Mouse (Mus musculus) liver, adult 2 months (tissue): ENCODE data around the gene Iqca. TPM values are rescaled to one million over a fixed set of nuclear protein-coding genes. Genes with fewer than 3 reads are reported as not detected.

ENCODE experiments used
- DNase-seq: peaks from one replicate; pipeline ENCODE4 v3.0.0-alpha.2; 2011; ENCODE audit warnings: low read depth, low spot score; ENCODE audit errors: extremely low read depth
- H3K27ac ChIP-seq: fragments of 200-500 bp; replicated peaks from 2 replicates; pipeline ENCODE4 v1.5.1; 2012; ENCODE audit warnings: low read depth, mild to moderate bottlenecking, control low read depth, inconsistent platforms, low read length; ENCODE audit not compliant: insufficient read depth
- H3K27me3 ChIP-seq: fragments of 200-500 bp; 2 replicates; pipeline ENCODE4 v1.6.1; 2012; ENCODE audit warnings: mild to moderate bottlenecking, moderate library complexity, low read length, inconsistent platforms; ENCODE audit not compliant: control insufficient read depth, insufficient read depth
- H3K36me3 ChIP-seq: fragments of 200-500 bp; 2 replicates; pipeline ENCODE4 v1.6.1; 2012; ENCODE audit warnings: low read length, inconsistent platforms; ENCODE audit not compliant: control insufficient read depth, insufficient read depth
- H3K4me1 ChIP-seq: fragments of 200-500 bp; 2 replicates; pipeline ENCODE4 v1.6.1; 2011; ENCODE audit warnings: low read length; ENCODE audit not compliant: control insufficient read depth, insufficient read depth
- H3K4me3 ChIP-seq: fragments of 200-500 bp; 2 replicates; pipeline ENCODE4 v1.5.1; 2011; ENCODE audit warnings: low read depth, mild to moderate bottlenecking, control low read depth, low read length, moderate library complexity; ENCODE audit not compliant: insufficient read depth
- H3K79me2 ChIP-seq: fragments of 200-500 bp; 2 replicates; pipeline ENCODE4 v1.6.1; 2012; ENCODE audit warnings: inconsistent platforms, mild to moderate bottlenecking, low read length, moderate library complexity; ENCODE audit not compliant: control insufficient read depth, insufficient read depth
- H3K9ac ChIP-seq: fragments of 200-500 bp; 2 replicates; pipeline ENCODE4 v1.6.1; 2012; ENCODE audit warnings: low read depth, mild to moderate bottlenecking, control low read depth, inconsistent platforms, low read length
- CTCF ChIP-seq: fragments of 200-500 bp; IDR thresholded peaks from 2 replicates; pipeline ENCODE4 v1.5.1; 2011; ENCODE audit warnings: low read depth, low read length, control low read depth
- POLR2A ChIP-seq: fragments of 200-500 bp; IDR thresholded peaks from 2 replicates; pipeline ENCODE4 v1.6.1; 2011; ENCODE audit warnings: low read length, control low read depth; ENCODE audit not compliant: insufficient read depth; ENCODE audit errors: extremely low read depth
- WGBS: fragments of 180-500 bp; shearing (Covaris S2); methylation state at CpG from one replicate; pipeline ENCODE4 v1.1.7; 2018; 5-methylcytosine and 5-hydroxymethylcytosine counted together
- polyA plus RNA-seq: library from polyadenylated mRNA; depleted of rRNA; stranded (reverse); fragments of >200 nt; gene quantifications from 2 replicates; pipeline ENCODE4 v1.2.3, GENCODE M21; 2012
- total RNA-seq: library from RNA; depleted of rRNA; stranded (reverse); fragments of >200 nt; gene quantifications from 2 replicates; pipeline ENCODE4 v1.2.3, GENCODE M21; 2014

Gene Iqca
- total and polyA plus RNA-seq, 2 experiments = not detected

GRCm38 (mm10) chr1:90114586-90114985 lies 38.6 kb downstream of the Iqca start:
- 90% methylated on average over 5 of the region's 5 CpGs for WGBS
- Histone ChIP-seq H3K27me3 (no peaks in the 10 kb centered on the region), H3K79me2 (no peaks in the 10 kb centered on the region), H3K4me3 (no peak overlapping the region), H3K4me1 (no peaks in the 10 kb centered on the region), H3K36me3 (no peaks in the 10 kb centered on the region), H3K9ac (no peak overlapping the region), H3K27ac (no peak overlapping the region)
- DNase-seq = no peak
- TF ChIP-seq CTCF (no peak), POLR2A (no peak)

GRCm38 (mm10) chr1:90113655-90114244 lies 39.5 kb downstream of the Iqca start:
- DNase-seq = no peak
- Histone ChIP-seq H3K36me3 (no peaks in the 10 kb centered on the region), H3K27ac (no peak overlapping the region), H3K9ac (no peak overlapping the region), H3K79me2 (no peaks in the 10 kb centered on the region), H3K4me1 (no peaks in the 10 kb centered on the region), H3K4me3 (no peak overlapping the region), H3K27me3 (no peaks in the 10 kb centered on the region)
- 89% methylated on average over 6 of the region's 6 CpGs for WGBS
- TF ChIP-seq POLR2A = no peak
- no peak for TF ChIP-seq CTCF

GRCm38 (mm10) chr1:90112669-90113068 lies 40.5 kb downstream of the Iqca start:
- Histone ChIP-seq H3K27me3 (no peaks in the 10 kb centered on the region), H3K4me1 (no peaks in the 10 kb centered on the region), H3K9ac (no peak overlapping the region), H3K79me2 (no peaks in the 10 kb centered on the region), H3K27ac (no peak overlapping the region), H3K4me3 (no peak overlapping the region), H3K36me3 (no peaks in the 10 kb centered on the region)
- TF ChIP-seq POLR2A = no peak
- TF ChIP-seq CTCF = no peak
- 70% methylated on average over 2 of the region's 2 CpGs for WGBS
- no peak for DNase-seq

GRCm38 (mm10) chr1:90111198-90111839 lies 41.9 kb downstream of the Iqca start:
- Histone ChIP-seq H3K9ac (no peak overlapping the region), H3K4me3 (no peak overlapping the region), H3K4me1 (no peaks in the 10 kb centered on the region), H3K36me3 (no peaks in the 10 kb centered on the region), H3K79me2 (no peaks in the 10 kb centered on the region), H3K27me3 (no peaks in the 10 kb centered on the region), H3K27ac (no peak overlapping the region)
- WGBS = 73% methylated on average over 2 of the region's 2 CpGs
- TF ChIP-seq CTCF (no peak), POLR2A (no peak)
- DNase-seq = no peak

- WGBS = 70% methylated on average over 8 of the region's 8 CpGs
- Histone ChIP-seq H3K27ac (no peak overlapping the region), H3K9ac (no peak overlapping the region), H3K79me2 (no peaks in the 10 kb centered on the region), H3K4me3 (no peak overlapping the region), H3K4me1 (no peaks in the 10 kb centered on the region), H3K27me3 (peaks cover 2% of the 10 kb centered on the region; the same call in 1 of the 2 replicates), H3K36me3 (no peaks in the 10 kb centered on the region)
- DNase-seq = no peak
- TF ChIP-seq CTCF (no peak), POLR2A (no peak)
Observed at GRCm38 (mm10) chr1:90103896-90104487, 49.2 kb downstream of the Iqca start.
